Comparison of ENCODE assay signal across 23 mouse cellular contexts in genomic region chrX:145590733-145591132, GRCm38 (mm10).
"Had no signal": no experiment of that assay in that cellular context is flagged by ENCODE, and none has a peak within 500 bp of the region (broad histone marks: within the 10 kb centered on the region; RNA-seq: fewer than 3 reads in every experiment).

No protein-coding gene starts in this region.

- H3K27me3 ChIP-seq: embryonic facial prominence, embryonic 12.5 days; embryonic facial prominence, embryonic 13.5 days; embryonic facial prominence, embryonic 15.5 days; forebrain, embryonic 12.5 days; forebrain, embryonic 13.5 days; forebrain, embryonic 15.5 days had no signal

- H3K4me2 ChIP-seq: embryonic facial prominence, embryonic 12.5 days; embryonic facial prominence, embryonic 13.5 days; embryonic facial prominence, embryonic 15.5 days; forebrain, embryonic 12.5 days; forebrain, embryonic 13.5 days; forebrain, embryonic 15.5 days had no signal

- H3K27ac ChIP-seq: embryonic facial prominence, embryonic 10.5 days; embryonic facial prominence, embryonic 12.5 days; embryonic facial prominence, embryonic 13.5 days; embryonic facial prominence, embryonic 15.5 days; forebrain, embryonic 10.5 days; forebrain, embryonic 12.5 days; forebrain, embryonic 13.5 days; forebrain, embryonic 15.5 days; heart, embryonic 10.5 days had no signal

- H3K9ac ChIP-seq: embryonic facial prominence, embryonic 12.5 days; embryonic facial prominence, embryonic 13.5 days; embryonic facial prominence, embryonic 15.5 days; forebrain, embryonic 12.5 days; forebrain, embryonic 13.5 days; forebrain, embryonic 15.5 days; forebrain, postnatal 0 days had no signal

- H3K36me3 ChIP-seq: embryonic facial prominence, embryonic 10.5 days; embryonic facial prominence, embryonic 12.5 days; embryonic facial prominence, embryonic 13.5 days; embryonic facial prominence, embryonic 15.5 days; forebrain, embryonic 10.5 days; forebrain, embryonic 12.5 days; forebrain, embryonic 15.5 days; heart, embryonic 10.5 days had no signal

- H3K9me3 ChIP-seq: embryonic facial prominence, embryonic 10.5 days; embryonic facial prominence, embryonic 12.5 days; embryonic facial prominence, embryonic 13.5 days; embryonic facial prominence, embryonic 15.5 days; forebrain, embryonic 10.5 days; forebrain, embryonic 12.5 days; forebrain, embryonic 13.5 days; forebrain, embryonic 15.5 days; heart, embryonic 10.5 days had no signal

- H3K4me1 ChIP-seq: embryonic facial prominence, embryonic 10.5 days; embryonic facial prominence, embryonic 12.5 days; embryonic facial prominence, embryonic 13.5 days; embryonic facial prominence, embryonic 15.5 days; forebrain, embryonic 10.5 days; forebrain, embryonic 12.5 days; forebrain, embryonic 13.5 days; forebrain, embryonic 15.5 days; heart, embryonic 10.5 days had no signal

- H3K4me3 ChIP-seq: embryonic facial prominence, embryonic 10.5 days; embryonic facial prominence, embryonic 12.5 days; embryonic facial prominence, embryonic 13.5 days; embryonic facial prominence, embryonic 15.5 days; erythroblast, embryonic 14.5 days; forebrain, embryonic 10.5 days; forebrain, embryonic 12.5 days; forebrain, embryonic 13.5 days; forebrain, embryonic 15.5 days; gastrocnemius, adult 2 months; heart, adult 2 months; heart, embryonic 10.5 days had no signal

- DNase-seq: cerebellum, adult 9-11 months; cerebellum, postnatal 10 days; cerebellum, postnatal 14 days; cerebellum, postnatal 25 days; cerebellum, postnatal 36 days; embryo, embryonic 11 days; forebrain, postnatal 0 days; gastrocnemius, adult 2 months; gastrocnemius, postnatal 10 days; gastrocnemius, postnatal 14 days; gastrocnemius, postnatal 25 days; gastrocnemius, postnatal 36 days; heart, adult 2 months had no signal
